Mouse (Mus musculus) bone marrow macrophage, adult 2 months (primary cell): ENCODE measurements around the gene Wdr77.

Source experiments
- CTCF ChIP-seq: IDR thresholded peaks from 2 replicates; pipeline ENCODE4 v1.5.1; 2012; ENCODE audit warnings: low read depth, mild to moderate bottlenecking, low read length, moderate library complexity
- POLR2A ChIP-seq: IDR thresholded peaks from 2 replicates; pipeline ENCODE4 v1.6.1; 2012; ENCODE audit warnings: mild to moderate bottlenecking, low read depth, low read length, borderline replicate concordance

DNA sequence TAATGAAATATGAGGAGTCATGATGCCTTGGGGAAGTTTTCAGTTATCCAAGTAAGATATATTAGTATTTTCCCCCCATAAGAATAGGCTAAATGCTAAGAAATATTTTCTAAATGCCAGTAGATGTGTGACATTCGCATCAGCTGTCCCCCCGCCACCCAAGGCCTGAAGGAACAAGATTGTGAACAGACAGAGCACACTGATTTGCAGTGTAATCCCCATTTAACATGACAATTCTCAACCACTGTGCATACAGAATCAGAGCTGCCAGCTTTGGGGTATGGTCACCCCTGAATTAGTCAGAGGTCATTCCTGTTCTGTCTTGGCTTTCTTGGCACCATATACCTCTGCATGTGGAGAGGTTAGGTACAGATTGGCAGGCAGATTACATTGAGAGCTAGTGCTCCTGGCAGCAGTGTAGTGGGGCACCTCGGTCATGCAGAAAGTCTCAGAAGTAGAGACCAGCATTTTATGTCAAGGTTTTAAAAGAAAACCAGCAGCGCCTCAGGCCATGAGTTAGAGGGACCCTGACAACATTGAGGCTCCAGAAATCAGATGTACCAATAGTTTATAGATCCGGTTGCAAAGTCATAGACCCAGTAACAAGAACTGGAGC is 12.8 kb downstream of the Wdr77 start:
- no peak for TF ChIP-seq CTCF
- TF ChIP-seq POLR2A: no peak
